In genomic region chr17:25405224-25405895, GRCm38 (mm10) we compare ENCODE assay signal across 8 mouse cellular contexts. TPM values are rescaled to one million over a fixed set of nuclear protein-coding genes. Genes with fewer than 3 reads are reported as not detected.
A peak's percentile ranks its signal among the peaks of the same experiment; 100 is the strongest.
DNase-seq lines count a peak whose midpoint lies in the region; ATAC-seq and TF ChIP-seq lines count a peak whose summit lies in the region.

No protein-coding gene starts in this region.

- no peaks in the 10 kb centered on the region for H3K36me3 ChIP-seq in heart, postnatal 0 days (replicated peaks; ENCODE audit: control insufficient read depth, insufficient read depth, low read length)
- H3K36me3 ChIP-seq in liver, postnatal 0 days (replicated peaks; ENCODE audit: insufficient read depth, low read length), result no peaks in the 10 kb centered on the region

- no peak for TF ChIP-seq EP300 in heart, postnatal 0 days (IDR thresholded peaks at IDR 0.05; ENCODE audit: low read depth)
- TF ChIP-seq EP300 in liver, postnatal 0 days (IDR thresholded peaks at IDR 0.05; ENCODE audit: low read depth), result no peak

- peak; percentile 33 for DNase-seq in embryo, embryonic 10.5 days (ENCODE audit: low spot score)
- DNase-seq in embryo, embryonic 9.5 days (ENCODE audit: extremely low spot score), result no peak
- peak; percentile 57 for DNase-seq in Muller cell, postnatal 12 days (ENCODE audit: inconsistent ontology term)
- no peak for DNase-seq in heart, postnatal 0 days (ENCODE audit: low spot score)
- DNase-seq in liver, postnatal 0 days, result peak; percentile 54
- no peak for DNase-seq in gastrocnemius, postnatal 10 days
- DNase-seq in frontal cortex, adult 2 months (ENCODE audit: extremely low spot score in 1 of 2, low spot score in 1 of 2), result no peak

- no peak overlapping the region for H3K4me2 ChIP-seq in heart, postnatal 0 days (ENCODE audit: low read depth, low read length)
- no peak overlapping the region for H3K4me2 ChIP-seq in liver, postnatal 0 days (ENCODE audit: low read depth, low read length)

- H3K27me3 ChIP-seq in heart, postnatal 0 days (ENCODE audit: control insufficient read depth, insufficient read depth, low read length), result no peaks in the 10 kb centered on the region
- no peaks in the 10 kb centered on the region for H3K27me3 ChIP-seq in liver, postnatal 0 days (ENCODE audit: insufficient read depth, low read length)

- 5% methylated on average over 10 of the region's 10 CpGs for WGBS in heart, postnatal 0 days
- 11% methylated on average over 10 of the region's 10 CpGs for WGBS in liver, postnatal 0 days (ENCODE audit: insufficient replicate concordance)

- no peak overlapping the region for H3K4me3 ChIP-seq in heart, postnatal 0 days (ENCODE audit: low read depth, low read length)
- no peak overlapping the region for H3K4me3 ChIP-seq in liver, postnatal 0 days (ENCODE audit: low read depth, low read length)

- no peak for TF ChIP-seq CTCF in heart, postnatal 0 days (IDR thresholded peaks at IDR 0.05; ENCODE audit: low read depth)
- no peak for TF ChIP-seq CTCF in liver, postnatal 0 days (IDR thresholded peaks at IDR 0.05; ENCODE audit: low read depth)

- no peak overlapping the region for H3K9ac ChIP-seq in heart, postnatal 0 days (replicated peaks; ENCODE audit: low read depth, low read length)
- H3K9ac ChIP-seq in liver, postnatal 0 days (replicated peaks), result no peak overlapping the region

- H3K4me1 ChIP-seq in heart, postnatal 0 days (ENCODE audit: control insufficient read depth, insufficient read depth), result peaks cover 26% of the 10 kb centered on the region
- H3K4me1 ChIP-seq in liver, postnatal 0 days (ENCODE audit: insufficient read depth), result peaks cover 2% of the 10 kb centered on the region; the same call in 1 of the 2 replicates

- no peaks in the 10 kb centered on the region for H3K9me3 ChIP-seq in heart, postnatal 0 days (replicated peaks; ENCODE audit: control insufficient read depth, low read length)
- H3K9me3 ChIP-seq in liver, postnatal 0 days (ENCODE audit: low read length), result no peaks in the 10 kb centered on the region

- no peak overlapping the region for H3K27ac ChIP-seq in heart, postnatal 0 days (ENCODE audit: low read depth)
- no peak overlapping the region for H3K27ac ChIP-seq in liver, postnatal 0 days (ENCODE audit: low read depth)

- ATAC-seq in heart, postnatal 0 days (ENCODE audit: insufficient read depth, low read depth), result peak; percentile 64
- ATAC-seq in liver, postnatal 0 days, result peak; percentile 88
- ATAC-seq in megakaryocyte-erythroid progenitor cell, adult 5-6 weeks (replicated peaks; ENCODE audit: low FRiP score, low TSS enrichment, poor library complexity, severe bottlenecking), result no peak

RNA-seq across cellular contexts. Expression of gene Cacna1h, which starts 28.2 kb away (rescaled TPM):
- 39.2 and 65.9 TPM in 2 replicates for total RNA-seq in heart, postnatal 0 days (2014; rRNA removed; ENCODE audit: low replicate concordance)
- 3.1 and 3.4 TPM in 2 replicates for polyA plus RNA-seq in heart, postnatal 0 days (2015; fragmentation: Nextera tagmentation; extraction: Ambion mirVana)
- 0.15 and 0.17 TPM in 2 replicates for polyA plus RNA-seq in liver, postnatal 0 days (2015; fragmentation: Nextera tagmentation; extraction: Ambion mirVana)
- total RNA-seq in megakaryocyte-erythroid progenitor cell, adult 5-6 weeks (2014; fragmentation: Nextera tagmentation), result 0.67 and 3.8 TPM in 2 replicates
- 0.15 TPM in 1 of 2 replicates, not detected in the other for total RNA-seq in megakaryocyte-erythroid progenitor cell, adult 5-6 weeks (2017)
- 1 to 10 TPM; 3.2 to 7.0 TPM for total RNA-seq in gastrocnemius, postnatal 10 days (2021)
- polyA plus RNA-seq in frontal cortex, adult 2 months (2012; rRNA removed), result 72.9 and 77.0 TPM in 2 replicates

RNA-seq across cellular contexts. Expression of gene Tpsg1, which starts 36.3 kb away (rescaled TPM):
- not detected in 2 replicates for total RNA-seq in heart, postnatal 0 days (2014; rRNA removed; ENCODE audit: low replicate concordance)
- 0.33 and 0.56 TPM in 2 replicates for polyA plus RNA-seq in heart, postnatal 0 days (2015; fragmentation: Nextera tagmentation; extraction: Ambion mirVana)
- polyA plus RNA-seq in liver, postnatal 0 days (2015; fragmentation: Nextera tagmentation; extraction: Ambion mirVana), result 0.21 TPM in 1 of 2 replicates, not detected in the other
- total RNA-seq in megakaryocyte-erythroid progenitor cell, adult 5-6 weeks (2014; fragmentation: Nextera tagmentation), result not detected in 2 replicates
- total RNA-seq in megakaryocyte-erythroid progenitor cell, adult 5-6 weeks (2017), result not detected in 2 replicates
- not detected for total RNA-seq in gastrocnemius, postnatal 10 days (2021)
- polyA plus RNA-seq in frontal cortex, adult 2 months (2012; rRNA removed), result not detected in 2 replicates

RNA-seq across cellular contexts. Expression of gene Tpsb2, which starts 39.3 kb away (rescaled TPM):
- total RNA-seq in heart, postnatal 0 days (2014; rRNA removed; ENCODE audit: low replicate concordance), result 15.2 and 28.1 TPM in 2 replicates
- 26.2 and 35.5 TPM in 2 replicates for polyA plus RNA-seq in heart, postnatal 0 days (2015; fragmentation: Nextera tagmentation; extraction: Ambion mirVana)
- polyA plus RNA-seq in liver, postnatal 0 days (2015; fragmentation: Nextera tagmentation; extraction: Ambion mirVana), result 0.75 and 1.6 TPM in 2 replicates
- not detected in 2 replicates for total RNA-seq in megakaryocyte-erythroid progenitor cell, adult 5-6 weeks (2014; fragmentation: Nextera tagmentation)
- not detected in 2 replicates for total RNA-seq in megakaryocyte-erythroid progenitor cell, adult 5-6 weeks (2017)
- 10 to 100 TPM; 21.3 to 26.2 TPM for total RNA-seq in gastrocnemius, postnatal 10 days (2021)
- not detected in 2 replicates for polyA plus RNA-seq in frontal cortex, adult 2 months (2012; rRNA removed)

RNA-seq across cellular contexts. Expression of gene Tekt4, which starts 49.1 kb away (rescaled TPM):
- total RNA-seq in heart, postnatal 0 days (2014; rRNA removed; ENCODE audit: low replicate concordance), result 1.3 TPM in 1 of 2 replicates, not detected in the other
- polyA plus RNA-seq in heart, postnatal 0 days (2015; fragmentation: Nextera tagmentation; extraction: Ambion mirVana), result 0.23 and 1.1 TPM in 2 replicates
- polyA plus RNA-seq in liver, postnatal 0 days (2015; fragmentation: Nextera tagmentation; extraction: Ambion mirVana), result 0.07 and 0.15 TPM in 2 replicates
- total RNA-seq in megakaryocyte-erythroid progenitor cell, adult 5-6 weeks (2014; fragmentation: Nextera tagmentation), result not detected in 2 replicates
- total RNA-seq in megakaryocyte-erythroid progenitor cell, adult 5-6 weeks (2017), result not detected in 2 replicates
- not detected for total RNA-seq in gastrocnemius, postnatal 10 days (2021)
- polyA plus RNA-seq in frontal cortex, adult 2 months (2012; rRNA removed), result 0.61 and 1.1 TPM in 2 replicates

RNA-seq across cellular contexts. Expression of gene Tpsab1, which starts 60.0 kb away (rescaled TPM):
- total RNA-seq in heart, postnatal 0 days (2014; rRNA removed; ENCODE audit: low replicate concordance), result 0.23 and 5.3 TPM in 2 replicates
- 0.80 and 1.2 TPM in 2 replicates for polyA plus RNA-seq in heart, postnatal 0 days (2015; fragmentation: Nextera tagmentation; extraction: Ambion mirVana)
- polyA plus RNA-seq in liver, postnatal 0 days (2015; fragmentation: Nextera tagmentation; extraction: Ambion mirVana), result 0.06 TPM in 1 of 2 replicates, not detected in the other
- not detected in 2 replicates for total RNA-seq in megakaryocyte-erythroid progenitor cell, adult 5-6 weeks (2014; fragmentation: Nextera tagmentation)
- total RNA-seq in megakaryocyte-erythroid progenitor cell, adult 5-6 weeks (2017), result not detected in 2 replicates
- 1 to 10 TPM; 7.2 to 8.4 TPM for total RNA-seq in gastrocnemius, postnatal 10 days (2021)
- not detected in 2 replicates for polyA plus RNA-seq in frontal cortex, adult 2 months (2012; rRNA removed)

Comparison
In these comparisons a context has a peak if more than half of its experiments do, and no peak if none do; other contexts are left out.
1. DNase-seq: peak in embryo, embryonic 10.5 days (single experiment), Muller cell, postnatal 12 days (single experiment) and liver, postnatal 0 days (single experiment); none in embryo, embryonic 9.5 days (single experiment), heart, postnatal 0 days (single experiment), gastrocnemius, postnatal 10 days (single experiment) and frontal cortex, adult 2 months (0 of 2).
2. RNA of gene Tpsb2, which starts 39.3 kb away (total RNA-seq): 15.2 to 28.1 TPM in heart, postnatal 0 days and 21.3 to 26.2 TPM in gastrocnemius, postnatal 10 days; not detected in megakaryocyte-erythroid progenitor cell, adult 5-6 weeks; every median in the first group is over 10 times any median in the second.